Mouse (Mus musculus) urinary bladder, postnatal 4 days (tissue): ENCODE results near the gene Nek7.

Experiments
- DNase-seq, 2 experiments: peaks; one replicate each; pipeline ENCODE4 v3.0.0; 2021 to 2022; ENCODE audit warnings: low spot score in 2 of 2

Nek7 gene

DNA sequence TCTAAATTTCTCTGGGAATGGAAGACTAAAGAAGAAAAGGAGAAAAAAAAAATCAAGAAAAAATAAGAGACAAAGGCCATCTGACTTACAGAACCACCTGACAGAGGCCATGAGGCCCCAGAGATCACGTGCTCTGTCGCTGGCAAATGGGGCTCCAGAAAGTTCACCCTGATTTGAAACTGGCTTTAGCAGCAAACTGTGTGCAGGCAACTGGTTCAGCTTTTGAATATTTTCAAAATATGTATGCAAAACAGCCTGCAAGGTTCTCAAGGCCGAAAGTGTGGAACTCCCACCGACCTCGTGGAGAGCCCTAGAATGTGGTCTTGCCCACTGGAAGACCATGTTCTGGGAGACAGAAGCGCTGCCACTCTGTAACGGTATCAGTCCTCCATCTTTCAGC lies 11.6 kb downstream of the Nek7 start:
- DNase-seq, result no peak

GRCm38 (mm10) chr1:138607862-138608261 lies 12.1 kb downstream of the Nek7 start:
- no peak for DNase-seq

- DNase-seq, result no peak
Observed at GRCm38 (mm10) chr1:138606771-138607170, 13.2 kb downstream of the Nek7 start.

DNA sequence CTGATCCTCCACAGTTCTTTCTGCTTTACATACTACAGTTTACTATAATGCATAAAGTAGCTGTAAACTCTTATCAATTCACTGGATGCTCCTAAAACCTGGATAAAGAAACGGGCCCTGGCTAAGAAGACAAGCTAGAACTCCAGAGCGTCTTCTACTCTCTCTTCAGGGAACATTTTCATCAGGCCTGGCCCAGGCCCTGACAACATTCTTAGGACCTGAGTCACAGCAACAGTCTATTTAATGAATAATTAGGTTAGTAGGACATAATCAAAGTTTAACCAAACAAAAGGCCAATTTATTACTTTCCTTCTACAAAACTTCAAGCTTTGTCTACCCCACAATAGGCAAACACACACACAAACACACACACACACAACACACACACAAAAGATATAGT lies 15.2 kb downstream of the Nek7 start:
- DNase-seq, result no peak

DNA sequence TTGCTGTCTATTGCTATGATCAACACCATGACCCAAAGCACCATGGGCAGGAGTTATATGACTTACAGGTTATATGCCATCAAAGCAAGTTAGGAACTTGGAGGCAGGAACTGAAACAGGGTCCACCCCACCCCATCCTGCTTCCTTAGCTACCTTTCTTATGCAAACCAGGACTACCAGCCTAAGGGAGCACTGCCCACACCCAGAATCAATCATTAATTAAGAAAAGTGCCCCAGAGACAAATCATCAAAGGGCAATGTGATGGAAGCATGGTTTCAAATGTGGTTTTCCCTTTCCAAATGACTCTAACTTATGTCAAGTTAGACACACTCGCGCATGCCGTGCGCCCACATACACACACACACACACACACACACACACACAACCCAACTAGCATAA lies 16.0 kb downstream of the Nek7 start:
- no peak for DNase-seq

DNA sequence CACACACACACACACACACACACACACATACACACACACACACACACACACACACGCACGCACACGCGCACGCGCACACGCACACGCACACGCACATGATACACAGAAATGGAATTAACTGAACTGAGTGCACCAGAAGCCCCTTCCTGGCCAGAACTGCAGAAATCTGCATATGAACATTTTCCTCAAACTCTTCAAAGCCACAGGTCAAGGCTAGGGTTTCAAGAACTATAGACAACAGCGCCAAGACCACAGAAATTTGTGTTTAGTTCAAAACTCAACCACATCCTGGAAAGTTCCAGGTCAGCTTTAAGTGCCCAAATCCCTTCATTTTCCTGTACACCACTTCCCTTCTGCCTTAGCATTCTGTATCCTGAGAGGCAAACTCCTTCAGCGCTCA lies 21.9 kb downstream of the Nek7 start:
- DNase-seq, result no peak

DNA sequence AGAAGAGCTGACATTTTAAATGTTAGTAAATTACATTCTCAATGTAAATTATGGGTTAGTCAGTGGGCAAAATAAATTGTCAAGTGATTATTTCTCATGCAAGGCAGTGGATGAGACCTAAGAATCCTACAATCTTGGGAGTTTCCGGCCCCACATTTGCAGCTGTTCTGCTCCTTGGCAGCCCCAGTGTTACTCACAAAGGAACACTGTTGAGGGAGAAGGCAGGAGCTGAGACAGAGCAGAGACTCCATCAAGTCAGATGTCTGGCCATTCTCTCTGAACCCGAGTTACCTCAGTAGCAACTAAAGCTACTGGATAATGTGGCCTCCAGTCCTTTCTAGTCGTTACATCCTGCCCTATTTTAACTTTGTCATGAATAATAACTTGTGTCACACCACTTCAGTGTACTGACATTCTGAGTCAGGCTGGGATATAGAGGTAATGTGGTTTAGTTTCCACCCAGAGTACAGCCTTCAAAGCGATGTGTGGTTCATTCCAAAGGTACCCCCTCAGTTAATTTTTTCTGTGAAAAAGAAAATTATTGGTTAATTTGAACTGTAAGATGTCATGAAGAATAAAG lies 23.7 kb downstream of the Nek7 start:
- no peak for DNase-seq

GRCm38 (mm10) chr1:138594910-138595309 lies 25.0 kb downstream of the Nek7 start:
- DNase-seq, result no peak

GRCm38 (mm10) chr1:138593922-138594321 lies 26.0 kb downstream of the Nek7 start:
- DNase-seq, result no peak

- no peak for DNase-seq
Observed at GRCm38 (mm10) chr1:138592466-138592865, 27.5 kb downstream of the Nek7 start.

DNA sequence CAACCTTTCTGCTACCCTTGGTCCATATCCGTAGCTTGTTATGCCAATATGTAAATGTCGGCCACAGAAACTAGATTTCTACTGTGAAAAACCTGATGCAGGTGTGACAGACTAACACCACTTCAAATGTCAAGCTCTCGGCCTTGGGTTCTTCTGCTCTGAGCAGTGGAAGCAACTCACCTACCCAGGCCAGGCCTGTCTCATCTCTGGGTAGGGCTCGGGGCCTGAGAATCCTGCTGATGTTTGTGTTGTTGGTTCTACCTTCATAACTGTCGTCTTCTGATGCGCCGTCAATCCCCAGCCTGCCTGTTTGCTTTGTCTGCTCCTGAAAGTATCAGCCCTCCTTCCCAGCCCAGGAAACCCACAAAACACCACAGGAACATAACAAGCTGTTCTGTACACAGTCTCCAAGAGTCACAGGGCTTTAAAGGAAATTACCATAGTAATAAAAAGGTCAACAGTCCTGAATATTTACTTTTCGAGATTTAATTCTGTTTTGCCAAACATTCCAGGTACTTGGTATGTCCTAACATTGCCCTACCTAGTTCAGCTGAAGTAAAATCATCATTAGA lies 29.4 kb downstream of the Nek7 start:
- DNase-seq, result no peak

- DNase-seq, result no peak
Observed at GRCm38 (mm10) chr1:138589126-138589525, 30.8 kb downstream of the Nek7 start.

- DNase-seq, result no peak
Observed at GRCm38 (mm10) chr1:138587812-138588211, 32.1 kb downstream of the Nek7 start.

- no peak for DNase-seq
Observed at GRCm38 (mm10) chr1:138586891-138587290, 33.0 kb downstream of the Nek7 start.

DNA sequence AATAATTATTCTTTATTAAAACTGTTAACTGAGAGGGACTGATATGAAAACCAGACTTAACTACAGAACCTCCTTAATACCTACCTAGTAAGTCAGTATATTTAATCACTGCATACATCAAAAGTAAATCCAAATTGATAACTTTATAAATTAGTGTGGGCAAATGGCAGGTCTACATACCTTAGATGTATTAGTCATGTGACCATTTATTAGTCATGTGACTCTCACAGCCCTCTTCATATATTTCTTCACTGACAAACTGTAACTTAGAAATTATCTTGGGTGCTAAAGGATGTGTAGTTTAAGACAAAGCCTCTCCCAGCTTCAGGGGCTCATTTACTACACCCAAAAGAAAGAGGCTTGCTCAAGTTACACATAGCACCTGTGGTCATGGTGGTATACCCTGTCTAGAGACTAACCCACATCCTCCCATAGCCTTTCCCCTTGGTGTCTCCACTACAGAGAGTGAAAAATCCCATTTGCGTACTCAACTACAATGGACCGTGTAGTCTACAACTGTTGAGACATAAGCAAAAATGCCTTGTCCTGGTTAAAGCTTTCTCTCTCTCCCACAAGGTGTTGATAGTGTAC lies 35.4 kb downstream of the Nek7 start:
- no peak for DNase-seq

- no peak for DNase-seq
Observed at GRCm38 (mm10) chr1:138582225-138582624, 37.7 kb downstream of the Nek7 start.

- no peak for DNase-seq
Observed at GRCm38 (mm10) chr1:138579822-138580492, 40.0 kb downstream of the Nek7 start.

DNA sequence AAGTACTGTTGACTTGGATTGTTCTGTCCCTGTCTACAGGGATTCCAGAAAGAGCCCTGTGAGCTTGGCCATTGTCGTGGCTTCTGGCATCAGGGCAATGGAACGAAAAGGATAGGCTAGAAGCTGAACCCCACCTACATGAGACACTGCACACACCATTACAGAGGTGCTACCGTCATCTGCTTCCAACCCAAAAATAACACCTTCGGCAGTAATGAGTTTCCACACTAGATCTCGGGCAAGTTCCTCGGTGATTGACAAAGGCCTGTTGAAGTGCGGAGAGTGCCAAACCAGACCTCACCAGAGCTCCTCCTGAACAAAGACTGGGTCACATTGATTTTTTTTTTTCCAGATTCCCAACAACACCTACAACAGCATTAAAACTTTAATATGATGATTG lies 40.7 kb downstream of the Nek7 start:
- DNase-seq, result no peak

DNA sequence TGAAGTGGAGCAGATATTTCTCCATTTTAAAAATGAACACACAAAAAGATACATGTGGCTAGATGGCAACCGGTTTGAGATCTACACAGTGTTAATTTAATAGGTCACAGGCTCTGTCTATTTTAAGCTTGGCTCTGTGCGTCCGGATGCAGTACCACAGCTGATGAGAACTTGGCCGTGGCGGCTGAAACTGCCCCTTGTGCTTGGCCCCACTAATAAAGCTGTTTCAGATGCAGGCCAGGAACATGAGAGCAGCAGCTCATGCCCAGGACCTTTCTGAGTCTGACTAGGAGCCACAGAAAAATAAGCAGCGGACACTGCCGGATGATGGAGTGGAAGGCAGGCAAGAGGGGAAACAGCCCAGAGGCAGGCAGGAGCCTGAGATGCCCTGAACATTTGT lies 43.1 kb downstream of the Nek7 start:
- no peak for DNase-seq

- DNase-seq, result no peak
Observed at GRCm38 (mm10) chr1:138576066-138576697, 43.8 kb downstream of the Nek7 start.

GRCm38 (mm10) chr1:138575629-138576028 lies 44.3 kb downstream of the Nek7 start:
- DNase-seq, result no peak

DNA sequence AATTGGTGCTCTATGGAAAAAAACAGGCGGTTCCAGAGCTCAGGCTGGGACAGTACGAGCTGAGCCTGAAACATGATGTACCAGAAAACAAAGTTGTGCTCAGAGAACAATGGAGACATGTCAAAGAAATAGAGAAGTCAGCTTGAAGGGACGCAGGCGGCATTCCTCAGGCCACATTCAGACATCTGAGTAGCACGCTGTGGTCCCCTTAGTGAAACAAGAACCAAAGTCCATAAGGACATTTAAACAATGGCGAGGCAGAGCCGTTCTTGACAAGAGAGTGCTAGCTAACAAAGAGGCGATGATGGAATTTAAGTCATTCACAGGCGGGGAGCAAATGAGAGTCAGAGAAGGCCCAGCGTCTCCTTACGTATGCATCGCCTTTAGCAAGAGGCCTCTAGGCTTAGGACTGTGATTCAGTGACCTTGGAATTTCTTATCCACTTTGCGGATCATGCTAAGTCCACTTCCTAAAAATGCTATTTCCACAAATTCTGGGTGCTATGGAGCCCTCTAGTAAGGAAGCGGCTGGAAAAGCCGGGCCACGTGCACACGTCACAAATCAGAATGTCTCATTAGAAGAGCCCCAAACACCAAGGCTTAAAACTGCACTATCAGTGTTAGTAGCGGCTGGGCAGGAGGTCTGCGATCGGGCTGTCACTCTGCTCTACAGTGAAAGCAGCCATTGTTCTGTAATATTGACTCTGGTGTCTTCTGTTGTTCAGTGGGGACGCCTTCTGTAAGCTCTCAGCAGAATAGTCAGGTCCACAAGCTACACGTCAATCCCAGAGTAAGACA lies 48.2 kb downstream of the Nek7 start:
- DNase-seq, result no peak
